Mouse (Mus musculus) liver, postnatal 0 days (tissue): ENCODE measurements at regions not wholly inside any gene's neighbourhood (a gene's known extent, or its start where the extent isn't known, plus 50 kb on each side); places are given as distances from the start of the nearest gene placed in this dataset.

Experiments
- ATAC-seq: fragments of 200-750 bp; cut with Nextera tagmentation; 2 replicates; pipeline ENCODE4 v1.8.0; 2017; ENCODE audit warnings: mild to moderate bottlenecking, moderate library complexity
- DNase-seq: peaks from one replicate; pipeline ENCODE4 v3.0.0-alpha.2; 2016
- H3K27ac ChIP-seq: fragments of 300-500 bp; sonication (generic); 2 replicates; pipeline ENCODE4 v1.5.1; 2014; ENCODE audit warnings: antibody characterized with exemption, moderate library complexity, mild to moderate bottlenecking, low read depth
- H3K27me3 ChIP-seq: fragments of 300-500 bp; sonication (generic); 2 replicates; pipeline ENCODE4 v1.6.1; 2014; ENCODE audit warnings: low read length, control low read depth, mixed read lengths; ENCODE audit not compliant: insufficient read depth
- H3K36me3 ChIP-seq: fragments of 300-500 bp; sonication (generic); replicated peaks from 2 replicates; pipeline ENCODE4 v1.6.1; 2014; ENCODE audit warnings: mild to moderate bottlenecking, control low read depth, low read length, moderate library complexity, mixed read lengths; ENCODE audit not compliant: insufficient read depth
- H3K4me1 ChIP-seq: fragments of 300-500 bp; sonication (generic); 2 replicates; pipeline ENCODE4 v1.6.1; 2014; ENCODE audit warnings: antibody characterized with exemption, mild to moderate bottlenecking, control low read depth; ENCODE audit not compliant: insufficient read depth
- H3K4me2 ChIP-seq: fragments of 300-500 bp; sonication (generic); 2 replicates; pipeline ENCODE4 v1.6.1; 2014; ENCODE audit warnings: low read depth, mild to moderate bottlenecking, low read length, moderate library complexity, mixed read lengths
- H3K4me3 ChIP-seq: fragments of 300-500 bp; sonication (generic); 2 replicates; pipeline ENCODE4 v1.5.1; 2014; ENCODE audit warnings: low read depth, low read length
- H3K9ac ChIP-seq: fragments of 300-500 bp; sonication (generic); replicated peaks from 2 replicates; pipeline ENCODE4 v1.6.1; 2014; ENCODE audit warnings: mild to moderate bottlenecking, moderate library complexity
- H3K9me3 ChIP-seq: fragments of 300-500 bp; sonication (generic); 2 replicates; pipeline ENCODE4 v1.6.1; 2016; ENCODE audit warnings: mild to moderate bottlenecking, control low read depth, low read length, mixed read lengths
- CTCF ChIP-seq: sonication (generic); IDR thresholded peaks from 2 replicates; pipeline ENCODE4 v1.5.1; 2016; ENCODE audit warnings: antibody characterized with exemption, low read depth
- EP300 ChIP-seq: IDR thresholded peaks from 2 replicates; pipeline ENCODE4 v1.6.1; 2016; ENCODE audit warnings: antibody characterized with exemption, low read depth, mild to moderate bottlenecking
- WGBS: fragments of 180-500 bp; shearing (Covaris S2); extraction: QIAGEN DNeasy Blood & Tissue Kit; methylation state at CpG from one replicate; pipeline ENCODE4 v1.1.7; 2014; ENCODE audit not compliant: insufficient replicate concordance; 5-methylcytosine and 5-hydroxymethylcytosine counted together

GRCm38 (mm10) chrX:159026311-159026710 is 183.8 kb upstream of the Rps6ka3 start:
- Histone ChIP-seq H3K36me3 (no peaks in the 10 kb centered on the region), H3K4me2 (no peak overlapping the region), H3K27me3 (no peaks in the 10 kb centered on the region), H3K9ac (no peak overlapping the region), H3K27ac (no peak overlapping the region), H3K4me3 (no peak overlapping the region), H3K4me1 (no peaks in the 10 kb centered on the region), H3K9me3 (no peaks in the 10 kb centered on the region)
- WGBS: 83% methylated on average over 1 of the region's 1 CpGs
- TF ChIP-seq CTCF (no peak), EP300 (no peak)
- DNase-seq: no peak
- no peak for ATAC-seq

- DNase-seq (no peak), ATAC-seq (no peak)
- Histone ChIP-seq H3K36me3 (no peaks in the 10 kb centered on the region), H3K4me1 (no peaks in the 10 kb centered on the region), H3K27ac (no peak overlapping the region), H3K4me3 (no peak overlapping the region), H3K9me3 (no peaks in the 10 kb centered on the region), H3K4me2 (no peak overlapping the region), H3K9ac (no peak overlapping the region), H3K27me3 (no peaks in the 10 kb centered on the region)
- TF ChIP-seq EP300: no peak
- no peak for TF ChIP-seq CTCF
- WGBS: 72% methylated on average over 4 of the region's 4 CpGs
Observed at GRCm38 (mm10) chrX:159031927-159032326, 178.2 kb upstream of the Rps6ka3 start.

DNA sequence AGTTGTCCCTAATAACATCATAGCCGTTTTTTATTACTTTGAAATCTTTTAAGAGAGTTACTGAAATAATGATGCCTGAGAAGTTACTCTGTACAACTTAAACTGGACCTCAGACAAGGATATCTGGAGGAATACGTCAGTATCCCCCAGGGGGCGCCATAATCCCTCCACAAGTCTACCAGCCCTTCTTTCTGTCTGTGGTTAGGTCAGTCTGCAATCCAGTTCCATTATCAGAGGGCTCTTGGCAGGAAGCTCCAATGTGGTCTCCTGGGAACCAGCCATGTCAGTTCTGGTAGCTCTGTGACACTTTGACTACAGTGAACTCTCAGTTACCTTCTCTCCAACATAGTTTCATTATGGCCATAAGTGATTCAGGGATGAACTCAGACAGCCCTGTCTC is 166.7 kb upstream of the Rps6ka3 start:
- no peak overlapping the region for H3K9ac ChIP-seq
- no peaks in the 10 kb centered on the region for H3K27me3 ChIP-seq
- H3K9me3 ChIP-seq: no peaks in the 10 kb centered on the region
- ATAC-seq (no peak), DNase-seq (peak; percentile 71)
- no peaks in the 10 kb centered on the region for H3K36me3 ChIP-seq
- TF ChIP-seq CTCF (peak; percentile 69), EP300 (no peak)
- no peak overlapping the region for H3K4me3 ChIP-seq
- no peak overlapping the region for H3K4me2 ChIP-seq
- H3K4me1 ChIP-seq: no peaks in the 10 kb centered on the region
- no peak overlapping the region for H3K27ac ChIP-seq
- 17% methylated on average over 3 of the region's 3 CpGs for WGBS

GRCm38 (mm10) chrX:159047876-159048275 is 162.2 kb upstream of the Rps6ka3 start:
- TF ChIP-seq CTCF (no peak), EP300 (no peak)
- DNase-seq: no peak
- no peak overlapping the region for H3K4me2 ChIP-seq
- H3K27ac ChIP-seq: no peak overlapping the region
- H3K4me3 ChIP-seq: no peak overlapping the region
- H3K9me3 ChIP-seq: no peaks in the 10 kb centered on the region
- no peak for ATAC-seq
- 61% methylated on average over 2 of the region's 2 CpGs for WGBS
- H3K27me3 ChIP-seq: no peaks in the 10 kb centered on the region
- H3K9ac ChIP-seq: no peak overlapping the region
- H3K4me1 ChIP-seq: no peaks in the 10 kb centered on the region
- no peaks in the 10 kb centered on the region for H3K36me3 ChIP-seq

DNA sequence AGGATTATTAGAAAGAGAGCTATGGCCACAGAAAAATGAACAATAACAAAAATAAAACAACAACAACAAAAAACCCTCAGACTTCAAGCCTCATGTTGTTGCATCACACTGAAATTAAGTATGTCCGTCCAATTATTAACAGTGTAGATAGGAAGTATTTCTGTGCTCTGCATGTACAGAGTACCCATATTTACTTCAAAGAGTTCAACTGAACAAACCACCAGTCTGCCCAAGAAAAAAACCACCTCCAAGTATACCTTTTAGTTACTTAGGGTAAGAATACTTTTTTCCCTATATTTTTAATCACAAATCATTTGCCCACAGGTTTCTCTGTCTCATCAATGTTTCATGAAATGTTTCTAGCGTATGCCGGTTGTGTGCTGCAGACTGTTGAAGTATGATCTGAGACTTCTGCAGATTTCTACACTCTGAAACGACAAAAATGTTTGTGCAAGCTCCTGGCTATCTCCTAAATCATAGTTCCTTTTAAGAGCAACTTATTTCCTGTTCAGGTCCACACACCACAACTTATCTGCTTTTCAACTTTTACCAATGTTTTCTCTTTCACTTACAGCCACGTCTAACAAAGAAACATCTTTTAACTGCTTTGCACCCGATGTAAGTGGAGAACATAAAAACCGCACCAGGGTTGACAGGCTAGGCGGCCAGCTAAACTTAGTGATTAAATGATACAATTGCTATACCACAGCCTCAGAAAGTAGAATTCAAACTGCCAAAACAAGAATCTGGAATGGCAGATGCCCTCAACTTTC is 154.2 kb upstream of the Rps6ka3 start:
- ATAC-seq (no peak), DNase-seq (no peak)
- Histone ChIP-seq H3K36me3 (no peaks in the 10 kb centered on the region), H3K4me1 (0 out of 2 replicates have a peak, but pooled peaks cover 3% of the 10 kb centered on the region), H3K4me3 (no peak overlapping the region), H3K9ac (no peak overlapping the region), H3K4me2 (no peak overlapping the region), H3K27ac (no peak overlapping the region), H3K27me3 (no peaks in the 10 kb centered on the region), H3K9me3 (no peaks in the 10 kb centered on the region)
- TF ChIP-seq CTCF (no peak), EP300 (no peak)
- WGBS: 46% methylated on average over 8 of the region's 8 CpGs

GRCm38 (mm10) chrX:159056462-159056805 is 153.7 kb upstream of the Rps6ka3 start:
- H3K4me3 ChIP-seq: no peak overlapping the region
- no peak overlapping the region for H3K9ac ChIP-seq
- H3K9me3 ChIP-seq: no peaks in the 10 kb centered on the region
- TF ChIP-seq CTCF: no peak
- TF ChIP-seq EP300: no peak
- no peak overlapping the region for H3K4me2 ChIP-seq
- H3K27ac ChIP-seq: no peak overlapping the region
- no peak for DNase-seq
- 0 out of 2 replicates have a peak, but pooled peaks cover 3% of the 10 kb centered on the region for H3K4me1 ChIP-seq
- no peaks in the 10 kb centered on the region for H3K27me3 ChIP-seq
- no peak for ATAC-seq
- H3K36me3 ChIP-seq: no peaks in the 10 kb centered on the region

DNA sequence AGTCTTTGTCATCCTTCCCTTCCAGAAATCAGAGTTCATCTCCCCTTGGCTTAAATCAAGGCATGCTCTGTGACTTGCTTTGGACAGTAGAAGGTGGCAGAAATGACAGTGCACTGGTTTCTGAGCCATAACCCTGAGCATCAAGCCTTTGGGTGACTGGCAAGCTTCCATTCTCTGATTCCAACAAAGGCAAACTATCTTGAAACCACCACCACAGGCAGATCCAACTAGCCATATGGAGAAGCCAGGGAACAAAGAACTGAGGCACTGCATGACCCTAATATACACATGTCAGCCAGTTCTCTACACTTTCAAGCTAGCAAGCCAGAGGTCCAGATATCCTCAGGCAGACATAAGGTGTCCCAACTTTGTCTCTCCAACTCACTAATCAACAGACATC is 151.2 kb upstream of the Rps6ka3 start:
- Histone ChIP-seq H3K4me1 (0 out of 2 replicates have a peak, but pooled peaks cover 3% of the 10 kb centered on the region), H3K4me2 (no peak overlapping the region), H3K4me3 (no peak overlapping the region), H3K36me3 (no peaks in the 10 kb centered on the region), H3K27me3 (no peaks in the 10 kb centered on the region), H3K9me3 (no peaks in the 10 kb centered on the region), H3K27ac (no peak overlapping the region), H3K9ac (no peak overlapping the region)
- ATAC-seq: no peak
- DNase-seq: no peak
- no peak for TF ChIP-seq EP300
- TF ChIP-seq CTCF: no peak
